Mouse (Mus musculus) left cerebral cortex, adult 2 months (tissue): ENCODE data around the gene Kif14. TPM values are rescaled to one million over a fixed set of nuclear protein-coding genes. Genes with fewer than 3 reads are reported as not detected.
"Not testable (repeated sequence)": the region's sequence is repeated elsewhere in the genome, so short reads cannot be mapped to it uniquely, and the experiment has no call there.

Experiments used
- DNase-seq, 2 experiments: peaks; one replicate each; pipeline ENCODE4 v3.0.0; 2021 to 2022; ENCODE audit warnings: low spot score in 2 of 2, mixed read lengths in 1 of 2; ENCODE audit errors: extremely low spot score in 1 of 2
- H3K27ac ChIP-seq: fragments of 200-600 bp; 2 replicates; pipeline ENCODE4 v1.8.1; 2022
- H3K4me3 ChIP-seq: fragments of 200-600 bp; 2 replicates; pipeline ENCODE4 v1.8.1; 2022
- CTCF ChIP-seq: fragments of 200-600 bp; IDR thresholded peaks from 2 replicates; pipeline ENCODE4 v1.8.1; 2022; ENCODE audit warnings: antibody characterized with exemption, mild to moderate bottlenecking, moderate library complexity
- intact Hi-C: fragments of 180-260 bp; cut with DNase I; formaldehyde crosslinking; loops from one replicate; pipeline ENCODE4 v1.15.1; 2025
- total RNA-seq, 2 experiments: library from RNA; stranded (reverse); gene quantifications; 2 replicates each; pipeline ENCODE4 v1.2.3; 2021

The Kif14 gene
- total RNA-seq, 2 experiments from 2014 or later: 0.14 to 0.23 TPM

DNA sequence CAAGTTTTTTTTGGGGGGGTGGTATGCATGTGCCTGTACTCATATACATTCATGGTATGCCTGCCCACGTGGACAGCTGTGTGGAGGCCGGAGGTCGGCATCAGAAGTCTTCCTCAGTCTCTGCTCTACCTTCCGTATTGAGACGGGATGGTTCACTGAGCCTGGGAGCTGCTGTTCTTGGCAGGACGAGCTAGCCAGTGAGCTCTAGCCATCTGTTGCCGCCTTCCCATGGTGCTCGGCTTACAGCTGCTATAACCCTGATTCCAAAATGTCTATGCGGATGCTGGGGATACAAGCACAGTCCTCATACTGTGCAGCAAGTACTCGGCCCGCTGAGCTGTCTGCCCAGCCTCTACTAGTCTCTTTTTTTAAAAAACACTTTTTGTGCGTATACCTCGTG is 33.2 kb downstream of the Kif14 start:
- H3K4me3 ChIP-seq: no peak overlapping the region
- DNase-seq: no peak
- intact Hi-C loops: no loop called here
- no peak for TF ChIP-seq CTCF
- no peak overlapping the region for H3K27ac ChIP-seq

DNA sequence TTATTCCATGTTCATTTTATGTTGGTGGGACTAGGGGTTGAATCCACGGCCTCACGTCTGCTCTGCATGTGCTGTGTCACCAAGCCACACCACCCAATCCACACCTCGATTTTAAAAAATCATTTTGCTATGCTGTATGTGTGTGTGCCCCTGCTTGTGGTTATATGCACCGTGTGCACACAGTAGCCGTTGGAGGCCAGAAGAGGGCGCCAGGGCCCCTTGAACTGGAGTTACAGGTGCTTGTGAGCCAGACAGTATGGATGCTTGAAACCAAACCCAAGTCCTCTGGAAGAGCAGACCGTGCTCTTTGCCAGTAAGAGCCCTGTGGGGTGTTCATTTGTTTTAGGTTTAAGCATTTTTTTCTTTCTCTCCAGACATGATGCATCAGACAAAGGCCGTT is 36.8 kb downstream of the Kif14 start:
- H3K4me3 ChIP-seq: no peak overlapping the region
- H3K27ac ChIP-seq: no peak overlapping the region
- TF ChIP-seq CTCF: no peak
- intact Hi-C loops: no loop called here
- no peak for DNase-seq

DNA sequence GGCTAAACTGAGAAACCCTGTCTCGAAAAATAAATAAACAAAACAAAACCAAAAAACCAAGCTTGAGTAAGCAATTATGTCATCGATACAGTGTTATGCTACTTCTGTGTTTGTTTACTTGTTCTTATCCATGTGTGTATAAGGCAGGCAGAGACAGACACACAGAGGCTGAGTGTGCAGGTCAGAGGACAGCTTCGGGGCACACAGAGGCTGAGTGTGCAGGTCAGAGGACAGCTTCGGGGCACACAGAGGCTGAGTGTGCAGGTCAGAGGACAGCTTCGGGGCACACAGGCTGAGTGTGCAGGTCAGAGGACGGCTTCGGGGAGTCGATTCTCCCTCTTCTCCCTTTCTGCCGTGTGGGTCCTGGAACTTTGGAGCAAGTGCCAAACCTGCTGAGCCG is 40.1 kb downstream of the Kif14 start:
- intact Hi-C loops, DNase-seq, H3K27ac ChIP-seq, H3K4me3 ChIP-seq: not testable (repeated sequence)

DNA sequence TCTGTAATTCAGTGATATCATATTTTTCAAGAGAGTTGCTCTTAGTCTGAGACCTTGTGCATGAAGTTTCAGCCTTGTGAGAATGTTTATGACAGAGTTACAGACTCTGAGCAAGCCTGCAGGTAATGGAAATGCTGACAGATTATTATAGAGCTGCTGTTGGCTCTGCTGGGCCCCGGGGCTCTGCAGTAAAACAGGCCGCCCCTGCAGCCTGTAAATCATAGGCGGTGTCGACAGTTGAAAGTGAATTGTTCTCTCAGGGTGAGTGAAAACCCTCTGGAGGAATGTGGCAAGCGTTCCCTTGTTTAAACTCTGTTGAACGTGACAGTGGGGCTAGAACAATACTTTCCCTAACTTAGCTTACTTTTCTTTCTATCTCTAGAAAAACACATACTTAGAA is 46.2 kb downstream of the Kif14 start:
- no peak for DNase-seq
- no peak for TF ChIP-seq CTCF
- intact Hi-C loops: no loop called here
- H3K27ac ChIP-seq: no peak overlapping the region
- no peak overlapping the region for H3K4me3 ChIP-seq

DNA sequence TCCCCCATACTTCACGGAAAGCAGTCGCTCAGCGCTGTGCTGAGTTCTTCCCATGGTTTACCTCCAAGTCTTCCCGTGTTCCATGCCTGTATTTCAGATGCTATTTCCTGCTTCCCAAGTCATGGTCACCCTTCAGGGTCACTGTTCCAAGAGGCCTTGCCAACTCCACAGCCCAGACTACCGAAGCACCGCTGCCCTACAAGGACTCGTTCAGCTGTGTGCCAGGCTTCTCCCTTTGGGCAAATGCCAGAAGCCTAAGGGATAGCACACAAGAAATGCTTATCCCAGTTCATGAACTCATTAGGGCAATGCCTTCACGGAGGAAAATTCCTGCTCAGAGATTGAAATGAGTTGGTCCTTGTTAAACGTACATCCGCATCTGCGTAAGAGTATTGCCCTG is 47.0 kb downstream of the Kif14 start:
- TF ChIP-seq CTCF: no peak
- no peak for DNase-seq
- intact Hi-C loops: no loop called here

DNA sequence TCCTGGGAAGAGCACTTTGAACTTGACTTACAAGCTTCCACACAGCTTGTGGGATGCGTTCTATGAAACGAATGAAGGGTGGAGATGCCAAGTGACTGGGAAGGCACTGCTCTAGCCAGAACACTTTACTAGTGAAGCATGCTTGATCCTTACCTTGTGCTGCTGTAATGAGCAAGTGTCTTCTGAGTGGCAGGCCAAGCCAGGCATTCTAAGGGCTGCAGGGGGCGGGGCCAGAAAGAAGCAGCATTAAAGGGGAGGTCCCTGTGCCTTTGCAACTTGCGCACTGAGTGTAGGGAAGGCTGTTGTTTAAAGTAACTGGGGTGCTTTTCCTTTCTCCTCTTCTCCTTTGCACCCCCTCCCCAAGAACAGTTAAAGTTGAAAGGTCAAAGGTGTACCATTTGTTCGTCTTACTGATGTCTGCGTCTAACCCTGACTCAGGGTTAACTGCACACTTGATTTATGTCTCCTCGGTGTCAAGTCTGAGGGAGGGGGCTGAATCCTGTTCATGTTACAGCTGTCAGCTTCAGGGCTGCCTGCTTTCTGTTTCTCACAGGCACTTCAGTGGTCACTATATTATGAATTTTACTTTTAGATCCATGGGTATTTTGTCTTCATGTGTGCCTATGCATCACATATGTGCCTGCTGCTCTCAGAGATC is 52.7 kb downstream of the Kif14 start:
- no peak for TF ChIP-seq CTCF
- Histone ChIP-seq H3K4me3 (no peak overlapping the region), H3K27ac (no peak overlapping the region)
- intact Hi-C loops: no loop called here
- DNase-seq: no peak

More for the DNA sequence above, 47.0 kb downstream of the Kif14 start:
- H3K27ac ChIP-seq: no peak overlapping the region
- H3K4me3 ChIP-seq: no peak overlapping the region

DNA sequence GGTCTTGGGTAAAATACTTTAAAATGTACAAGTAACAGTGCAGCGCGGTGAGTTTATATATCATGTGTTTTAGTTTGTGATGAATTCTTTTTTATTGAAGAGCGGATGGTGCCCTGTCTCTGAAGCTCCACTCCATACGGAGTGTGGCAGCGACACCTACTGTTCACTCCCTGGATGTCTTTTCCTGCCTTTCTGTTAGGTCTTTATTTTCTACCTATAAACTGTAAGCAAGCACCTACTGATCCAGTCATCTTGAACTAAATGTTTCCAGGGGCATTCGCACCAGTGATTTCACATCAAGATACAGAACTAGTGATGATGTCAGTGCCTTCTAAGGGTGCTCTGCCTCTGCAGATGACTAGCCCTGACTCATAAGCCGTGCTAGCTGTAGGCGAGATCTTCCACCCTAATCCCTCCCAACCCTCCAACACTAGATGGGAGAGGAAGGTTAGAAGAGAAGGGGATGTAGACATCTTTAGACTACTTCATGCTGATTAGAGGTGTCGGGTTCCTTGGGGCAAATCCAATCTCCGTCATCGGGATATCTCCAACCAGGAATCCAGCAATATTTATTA is 55.3 kb downstream of the Kif14 start:
- intact Hi-C loops: loop anchor here (5.0 kb wide), 3 partner anchors 54 to 474 kb away; partner anchors contain the start of gene Kif14
- peak; percentile 67 to 69 for DNase-seq
- H3K4me3 ChIP-seq: no peak overlapping the region
- no peak overlapping the region for H3K27ac ChIP-seq
- TF ChIP-seq CTCF: peak; percentile 81

DNA sequence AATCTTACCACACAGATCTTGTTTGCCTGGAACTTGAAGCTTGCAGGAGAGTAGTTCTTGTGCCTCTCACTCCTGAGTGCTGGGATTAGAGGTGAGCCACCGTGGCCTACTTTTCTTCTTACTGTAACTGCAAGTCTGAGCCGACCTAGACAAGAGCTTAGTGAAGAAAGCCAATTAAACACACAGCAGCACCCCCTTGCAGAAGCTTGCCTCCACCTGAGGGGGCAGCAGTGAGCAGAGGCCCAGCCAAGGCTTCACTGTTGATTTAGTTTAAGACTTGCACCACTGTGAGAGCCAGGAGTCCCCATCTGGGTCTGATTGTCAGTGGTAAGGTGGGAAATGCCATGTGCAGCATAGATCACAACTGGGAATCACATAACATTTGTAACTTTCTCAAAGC is 58.8 kb downstream of the Kif14 start:
- no peak overlapping the region for H3K27ac ChIP-seq
- intact Hi-C loops: loop anchor here (5.0 kb wide), 3 partner anchors 58 to 478 kb away; partner anchors contain the start of gene Kif14
- DNase-seq: peak; percentile 33 to 72
- peak; percentile 97 for TF ChIP-seq CTCF
- no peak overlapping the region for H3K4me3 ChIP-seq

DNA sequence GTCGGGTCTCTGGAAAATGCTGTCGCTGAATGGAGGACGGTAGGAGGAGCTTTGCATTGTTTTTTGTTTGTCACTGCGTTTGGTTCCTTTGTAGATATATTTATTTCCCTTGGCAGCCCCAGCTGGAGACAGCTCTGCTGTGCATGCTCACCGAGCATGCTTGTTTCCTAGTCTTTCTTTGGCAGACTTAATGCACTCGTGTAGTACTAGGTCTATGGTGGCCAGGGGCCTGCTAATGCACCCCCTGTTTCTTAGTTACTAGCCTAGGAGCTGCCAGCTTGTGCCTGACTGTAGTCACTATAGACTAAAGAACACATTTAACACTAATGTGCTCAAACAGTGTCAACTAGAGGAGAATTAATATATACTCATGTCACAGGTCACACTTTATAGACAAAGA is 59.7 kb downstream of the Kif14 start:
- Histone ChIP-seq H3K4me3 (no peak overlapping the region), H3K27ac (no peak overlapping the region)
- DNase-seq: no peak
- TF ChIP-seq CTCF: no peak
- intact Hi-C loops: no loop called here

DNA sequence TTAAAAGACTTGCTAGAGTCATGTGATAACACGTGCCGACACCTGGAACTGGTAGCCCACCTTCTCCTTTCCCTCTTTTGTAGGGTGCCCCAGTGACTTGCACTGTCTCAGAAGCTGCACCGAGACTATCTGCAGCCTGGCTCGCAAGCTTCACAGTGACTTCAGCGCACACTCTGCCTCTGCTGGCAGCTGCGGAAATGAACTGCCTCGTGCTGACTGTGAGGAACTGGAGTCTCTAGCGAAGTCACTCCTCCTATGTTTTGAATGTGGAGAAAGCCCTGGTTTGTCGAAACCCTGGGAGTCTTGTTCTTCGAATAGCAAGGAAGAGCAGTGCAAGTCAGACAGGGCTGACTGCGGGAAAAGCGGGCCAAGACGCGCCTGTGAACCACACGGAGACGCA is 61.0 kb downstream of the Kif14 start:
- intact Hi-C loops: no loop called here
- no peak overlapping the region for H3K27ac ChIP-seq
- H3K4me3 ChIP-seq: no peak overlapping the region
- peak; percentile 27 for TF ChIP-seq CTCF
- peak; percentile 22 to 32 for DNase-seq

DNA sequence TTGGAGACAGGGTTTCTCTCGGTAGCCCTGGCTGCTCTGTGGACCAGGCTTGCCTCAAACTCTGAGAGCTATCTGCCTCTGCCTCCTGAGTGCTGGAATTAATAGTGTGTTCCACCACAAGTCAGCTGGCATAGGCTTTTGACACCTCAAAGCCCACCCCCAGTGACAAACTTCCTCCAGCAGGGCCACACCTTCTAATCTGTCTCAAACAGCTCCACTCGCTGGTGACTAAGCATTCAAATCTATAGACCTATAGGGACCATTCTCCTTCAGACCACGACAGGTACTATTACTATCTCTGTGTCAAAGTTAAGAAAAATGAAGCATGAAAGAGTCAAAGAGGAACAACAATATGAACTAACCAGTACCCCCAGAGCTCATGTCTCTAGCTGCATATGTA is 66.4 kb downstream of the Kif14 start:
- DNase-seq: no peak
- intact Hi-C loops: no loop called here
- Histone ChIP-seq H3K27ac (no peak overlapping the region), H3K4me3 (no peak overlapping the region)
- no peak for TF ChIP-seq CTCF

DNA sequence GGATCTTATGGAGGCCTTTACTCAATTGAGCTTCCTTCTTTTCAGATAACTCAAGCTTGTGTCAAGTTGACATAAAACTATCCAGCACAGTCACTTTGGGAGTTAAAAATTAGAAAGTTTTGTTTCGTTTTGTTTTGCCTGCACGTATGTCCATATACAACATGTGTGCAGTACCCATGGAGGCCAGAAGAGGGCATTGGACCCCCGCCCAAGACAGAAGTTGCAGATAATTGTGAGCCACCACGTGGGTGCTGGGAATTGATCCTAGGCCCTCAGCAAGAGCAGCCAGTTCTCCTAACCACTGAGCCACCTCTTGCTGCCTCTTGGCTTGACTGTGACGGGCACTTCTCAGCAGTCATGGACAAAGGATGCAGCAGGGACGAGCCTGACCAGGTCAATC is 70.8 kb downstream of the Kif14 start:
- no peak for DNase-seq
- H3K27ac ChIP-seq: no peak overlapping the region
- TF ChIP-seq CTCF: no peak; the same call in 1 of the 2 replicates
- H3K4me3 ChIP-seq: no peak overlapping the region
- intact Hi-C loops: no loop called here

DNA sequence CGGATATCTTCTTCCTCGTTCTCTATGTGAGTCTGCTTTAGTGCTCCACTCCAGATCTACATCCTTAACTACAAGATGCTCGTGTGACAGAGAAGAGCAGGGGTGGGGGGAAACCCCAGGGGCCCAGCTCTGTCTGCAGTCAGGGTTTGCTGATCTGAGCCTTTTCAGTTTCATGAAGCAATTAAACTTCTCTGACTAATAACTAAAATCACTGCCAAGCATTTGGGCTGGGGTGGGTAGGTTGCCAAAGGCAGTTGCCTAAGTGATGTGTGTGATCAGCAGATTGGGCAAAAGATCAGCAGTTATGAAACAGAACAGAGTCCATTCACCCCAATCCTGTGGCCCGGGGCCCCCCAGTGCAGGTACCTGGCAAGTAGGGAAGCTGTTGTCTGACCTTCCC is 72.1 kb downstream of the Kif14 start:
- no peak for DNase-seq
- Histone ChIP-seq H3K4me3 (no peak overlapping the region), H3K27ac (no peak overlapping the region)
- no peak for TF ChIP-seq CTCF
- intact Hi-C loops: no loop called here
